Mouse (Mus musculus) heart, postnatal 0 days (tissue): ENCODE measurements around the gene Susd6.

Source experiments
- CTCF ChIP-seq: IDR thresholded peaks from 2 replicates; pipeline ENCODE4 v1.5.1; 2016; ENCODE audit warnings: antibody characterized with exemption, control low read depth, low read depth
- EP300 ChIP-seq: IDR thresholded peaks from 2 replicates; pipeline ENCODE4 v1.6.1; 2016; ENCODE audit warnings: antibody characterized with exemption, low read depth

DNA sequence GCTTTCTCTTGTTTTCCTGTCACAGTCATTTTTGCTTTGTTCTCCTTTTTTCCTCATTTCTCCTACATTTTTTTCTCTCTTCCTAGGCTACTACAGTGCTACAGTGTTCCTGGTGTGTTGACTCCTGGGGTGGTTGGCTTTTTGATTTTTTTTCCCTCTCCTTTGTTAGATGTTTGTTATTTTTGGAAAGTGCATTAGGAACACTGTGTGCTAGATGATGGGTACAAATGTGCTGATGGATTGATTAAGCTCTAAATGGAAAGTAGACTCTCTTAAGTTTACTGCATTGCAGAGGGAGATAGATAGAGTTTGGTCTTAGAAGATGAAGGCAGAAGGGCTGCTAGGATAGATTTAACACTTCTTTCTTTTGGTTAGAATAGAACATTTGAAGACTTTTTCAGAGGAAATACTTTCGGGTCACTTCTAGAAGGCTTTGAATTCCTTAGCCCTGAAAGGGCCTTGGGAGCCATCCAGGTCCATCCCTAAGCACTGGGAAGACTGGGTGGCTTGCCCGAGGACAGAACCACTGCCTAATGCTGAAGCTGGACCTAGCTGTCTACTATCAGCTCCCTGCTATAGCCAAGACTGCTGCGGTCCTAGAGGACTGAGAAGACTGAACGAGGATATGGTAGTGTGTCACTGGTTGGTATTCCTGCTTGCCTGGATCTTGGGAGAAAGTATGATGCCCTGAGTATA lies 31.1 kb downstream of the Susd6 start:
- TF ChIP-seq CTCF (no peak), EP300 (0 out of 2 replicates have a peak, but pooled peaks have one; percentile 69)
